Mouse (Mus musculus) right cerebral cortex, postnatal 36 days (tissue): ENCODE measurements around the gene Donson.

Source experiments
- DNase-seq, 2 experiments: peaks; one replicate each; pipeline ENCODE4 v3.0.0; 2022; ENCODE audit warnings: low spot score in 2 of 2, mixed read lengths in 1 of 2

The Donson gene

DNA sequence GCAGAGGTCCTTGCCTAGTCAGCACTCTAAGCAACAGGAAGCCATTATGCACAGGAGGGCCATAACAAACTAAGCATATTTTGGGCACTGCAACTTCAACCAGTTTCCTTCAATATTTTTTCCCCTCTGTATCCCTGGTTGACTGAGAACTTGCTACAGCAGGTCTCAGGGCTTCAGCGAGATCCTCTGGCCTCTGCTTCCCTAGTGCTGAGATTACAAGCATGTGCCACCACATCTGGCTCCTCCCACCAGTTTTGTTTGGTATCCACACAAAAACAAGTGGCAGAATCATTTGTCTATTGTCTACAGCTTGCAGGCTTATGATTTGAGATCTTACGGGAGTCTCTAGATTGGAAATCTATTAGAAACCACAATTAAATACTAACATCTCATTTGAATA lies 43.7 kb downstream of the Donson start:
- DNase-seq, result no peak

DNA sequence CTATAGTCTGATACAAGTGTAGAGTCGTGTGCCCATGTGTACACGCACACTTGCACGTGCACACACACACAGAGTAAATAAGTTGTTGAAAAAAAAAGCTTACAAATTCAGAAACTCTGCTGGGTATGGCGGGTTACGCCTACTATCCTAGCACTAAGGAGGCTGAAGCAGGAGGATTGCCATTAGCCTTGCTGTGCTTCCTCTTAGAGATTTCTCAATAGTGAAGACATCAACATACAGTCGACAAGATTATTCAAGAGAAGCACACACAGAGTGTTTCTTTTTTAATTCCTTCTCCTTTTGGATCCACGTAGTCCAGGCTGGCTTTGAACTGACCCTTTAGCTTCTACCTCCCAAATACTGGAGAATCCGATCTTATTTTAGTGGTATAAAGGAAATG lies 48.4 kb downstream of the Donson start:
- DNase-seq, result no peak

DNA sequence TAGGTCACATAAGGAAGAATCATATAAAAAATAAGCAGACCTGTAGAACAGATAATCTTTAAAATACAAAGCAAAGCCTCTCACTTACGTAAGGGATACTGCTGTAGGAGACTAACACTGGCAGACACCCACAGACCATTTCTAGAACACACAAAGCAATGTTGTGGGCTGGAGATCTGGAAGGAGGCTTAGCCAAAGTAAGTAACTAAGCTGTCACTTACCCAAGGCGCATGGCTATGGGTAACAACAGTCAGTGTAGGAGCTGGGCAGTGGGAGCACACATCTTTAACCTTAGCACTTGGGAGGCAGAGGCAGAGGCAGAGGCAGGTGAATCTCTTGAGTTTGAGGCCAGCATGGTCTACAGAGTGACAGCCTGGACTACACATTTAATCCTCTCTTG lies 48.9 kb downstream of the Donson start:
- DNase-seq, result peak in 1 of 2 experiments; percentile 66

DNA sequence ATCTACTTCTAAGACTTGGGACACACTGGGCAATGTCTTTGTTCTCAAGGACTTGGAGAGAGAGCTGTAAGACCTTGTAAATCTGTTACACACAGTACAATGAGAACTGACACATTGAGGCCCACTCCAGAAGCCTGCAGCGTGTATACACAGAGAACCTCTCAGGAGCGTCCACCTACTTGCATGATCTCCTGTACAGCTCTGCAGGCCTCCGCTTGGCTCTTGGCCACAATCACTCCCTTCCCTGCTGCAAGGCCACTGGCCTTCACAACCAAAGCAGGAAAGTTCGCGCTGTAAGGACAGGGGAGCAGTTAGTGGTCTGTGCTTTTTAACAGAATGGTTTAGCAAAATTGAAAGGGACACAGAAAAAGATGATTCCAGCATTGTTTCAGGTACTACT lies 49.4 kb downstream of the Donson start:
- DNase-seq, result no peak

DNA sequence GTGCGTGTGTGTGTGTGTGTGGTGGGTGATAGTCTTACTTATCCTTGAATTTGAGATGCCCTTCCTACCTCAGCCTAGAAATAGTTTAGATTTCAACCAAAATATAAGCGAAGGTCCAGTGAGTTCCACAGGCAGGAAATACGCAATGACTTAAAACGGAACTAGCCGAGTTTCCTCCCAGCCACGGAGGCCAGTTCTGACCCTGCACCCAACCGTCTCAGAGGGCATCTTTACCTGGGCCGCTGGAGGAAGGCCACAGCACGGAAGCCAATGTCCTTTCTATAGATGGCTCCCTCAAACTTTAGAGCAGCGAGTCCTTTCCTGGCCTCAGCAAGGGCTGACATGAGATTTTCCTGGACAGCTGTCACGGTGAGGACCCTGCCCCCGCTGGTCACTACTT lies 54.9 kb downstream of the Donson start:
- no peak for DNase-seq

DNA sequence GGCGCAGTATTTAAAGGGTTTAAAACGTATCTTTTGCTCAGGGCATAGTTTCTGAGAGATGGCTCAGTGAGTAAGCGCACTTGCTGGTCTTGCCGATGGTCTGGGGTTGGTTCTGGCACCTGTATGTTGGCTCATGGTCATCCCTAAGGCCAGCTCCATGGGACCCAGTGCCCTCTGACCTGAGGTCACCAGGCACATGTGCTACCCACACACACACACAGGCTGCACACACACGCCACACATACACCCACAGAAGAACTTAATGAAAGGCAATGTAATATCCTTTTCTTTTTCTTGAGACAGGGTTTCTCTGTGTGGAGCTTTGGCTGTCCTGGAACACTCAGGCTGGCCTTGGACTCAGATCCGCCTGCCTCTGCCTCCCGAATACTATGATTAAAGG lies 55.6 kb downstream of the Donson start:
- no peak for DNase-seq

DNA sequence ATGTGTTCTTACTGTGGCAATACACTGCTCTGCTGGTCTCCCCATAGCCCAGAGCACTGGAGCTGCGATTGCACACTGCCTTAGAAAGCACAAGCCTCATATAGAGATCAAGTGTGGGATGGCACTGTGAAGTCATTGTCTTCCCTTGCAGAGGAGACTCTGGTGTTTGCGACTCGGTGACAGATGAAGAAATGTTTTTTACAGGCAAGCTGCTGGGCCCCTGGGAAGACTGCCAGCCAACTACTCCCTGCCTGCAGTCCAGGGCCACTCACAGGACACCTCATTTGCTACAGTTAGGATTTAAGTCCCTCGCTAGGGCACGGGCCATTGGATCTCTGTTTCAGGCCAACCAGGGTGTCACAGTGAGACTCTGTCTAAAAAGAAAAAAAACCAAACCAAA lies 56.1 kb downstream of the Donson start:
- DNase-seq, result no peak

DNA sequence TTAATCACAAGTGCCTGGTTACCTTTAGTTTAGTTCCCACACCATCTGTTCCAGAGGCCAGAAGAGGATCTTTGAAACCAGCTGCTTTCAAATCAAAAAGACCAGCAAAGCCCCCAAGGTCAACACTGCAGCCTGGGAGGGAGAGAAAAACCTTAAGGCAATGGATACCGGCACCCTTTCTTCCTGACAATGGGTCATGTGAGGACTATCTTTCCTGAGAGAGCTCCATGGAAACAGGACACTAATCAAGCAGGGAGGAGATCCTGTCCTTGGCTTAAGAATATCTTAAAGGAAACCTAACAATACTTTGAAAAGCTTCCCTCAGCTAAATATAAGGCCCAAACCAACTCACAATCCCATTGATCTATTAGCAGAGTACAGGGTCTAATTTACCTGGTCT lies 58.0 kb downstream of the Donson start:
- DNase-seq, result no peak

DNA sequence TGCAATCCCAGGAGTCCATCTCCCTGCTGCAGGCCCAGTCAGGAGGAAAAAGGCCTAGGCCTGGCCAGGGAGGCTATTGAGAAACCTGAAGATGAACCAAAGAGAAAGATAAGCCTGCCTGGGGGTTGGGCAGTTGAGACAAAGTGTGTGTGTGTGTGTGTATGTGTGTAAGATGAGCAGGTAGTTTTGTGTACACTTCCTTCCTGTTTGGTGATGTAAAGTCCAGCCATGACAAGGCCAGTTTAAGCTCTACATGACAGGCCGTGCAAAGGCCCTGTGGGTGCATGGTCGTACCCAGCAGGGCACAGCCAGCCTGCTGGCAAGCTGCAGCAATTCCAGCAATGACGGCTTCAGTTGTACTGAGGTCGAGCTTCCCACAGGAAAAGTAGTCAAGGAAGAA lies 58.8 kb downstream of the Donson start:
- DNase-seq, result no peak

DNA sequence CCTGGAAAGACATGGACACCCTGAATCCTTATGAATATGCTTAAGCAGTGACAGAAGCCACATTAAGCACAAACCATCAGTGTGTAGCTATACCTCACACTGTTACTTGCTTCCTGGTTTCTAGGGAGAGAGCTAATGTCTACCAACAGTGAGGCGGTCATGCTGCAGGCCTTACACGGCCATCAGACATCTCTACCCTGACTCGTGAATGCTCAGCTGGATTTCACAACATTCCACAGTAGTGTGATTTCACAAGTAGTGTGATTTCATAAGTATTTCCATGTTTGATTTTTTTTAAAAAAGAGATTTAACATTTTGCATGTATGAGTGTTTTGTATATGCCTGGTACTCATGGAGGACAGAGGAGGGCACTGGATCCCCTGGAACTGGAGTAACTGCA lies 59.9 kb downstream of the Donson start:
- no peak for DNase-seq

DNA sequence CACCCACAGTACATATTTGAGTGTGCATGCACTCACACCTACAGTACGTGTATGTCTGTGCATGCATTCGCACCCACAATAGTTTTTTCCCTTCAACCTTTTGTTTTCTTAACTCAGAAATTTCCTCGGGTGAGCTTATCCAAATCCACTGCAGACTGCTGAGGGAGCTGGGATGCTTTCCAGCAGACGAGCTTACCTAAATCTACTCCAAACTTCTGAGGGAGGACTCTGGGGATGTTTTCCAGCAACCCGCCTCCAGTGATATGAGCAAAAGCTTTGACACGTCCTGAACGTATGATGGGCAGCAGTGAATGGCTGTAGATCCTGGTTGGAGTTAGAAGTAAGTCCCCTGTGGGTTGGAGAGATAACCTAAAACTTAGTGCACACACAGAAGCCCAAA lies 60.7 kb downstream of the Donson start:
- peak in 1 of 2 experiments; percentile 12 for DNase-seq
